Mouse (Mus musculus) CH12.LX (cell line): ENCODE results near the gene Dpp4. TPM values are rescaled to one million over a fixed set of nuclear protein-coding genes. Genes with fewer than 3 reads are reported as not detected.

Experiments
- DNase-seq: peaks from one replicate; pipeline ENCODE4 v3.0.0-alpha.2; 2013; ENCODE audit errors: extremely low read depth
- H3K27ac ChIP-seq: 2 replicates; pipeline ENCODE4 v1.5.1; 2012; ENCODE audit warnings: low read depth, mild to moderate bottlenecking, control low read depth, moderate library complexity; ENCODE audit not compliant: insufficient read depth
- H3K27me3 ChIP-seq: replicated peaks from 2 replicates; pipeline ENCODE3; 2012; ENCODE audit warnings: inconsistent platforms
- H3K36me3 ChIP-seq, 2 experiments: replicated peaks in 1 of 2; 2 replicates each; pipeline versions ENCODE3 to v1.6.1; 2012; ENCODE audit warnings: inconsistent platforms in 1 of 2, low read length in 1 of 2, mild to moderate bottlenecking in 1 of 2, mixed read lengths in 1 of 2, moderate library complexity in 1 of 2; ENCODE audit not compliant: control insufficient read depth in 1 of 2, insufficient read depth in 1 of 2
- H3K4me1 ChIP-seq, 2 experiments: 2 replicates each; pipeline ENCODE4 v1.6.1; 2012; ENCODE audit warnings: inconsistent platforms in 1 of 2, moderate library complexity in 1 of 2; ENCODE audit not compliant: insufficient read depth in 2 of 2, control insufficient read depth in 1 of 2
- H3K4me2 ChIP-seq: 2 replicates; pipeline ENCODE4 v1.6.1; 2012; ENCODE audit warnings: low read depth, mild to moderate bottlenecking, control low read depth; ENCODE audit not compliant: poor library complexity, insufficient read depth, severe bottlenecking
- H3K4me3 ChIP-seq, 3 experiments: fragments of 150-350 bp in 1 of 3; sonication (generic) in 1 of 3; replicated peaks in 1 of 3; 2 replicates each; pipeline versions ENCODE3 to v1.5.1; 2011 to 2012; ENCODE audit warnings: low read depth in 2 of 3, low read length in 2 of 3, mild to moderate bottlenecking in 2 of 3, moderate library complexity in 2 of 3, control low read depth in 1 of 3, improper control_type of control experiment in 1 of 3, inconsistent platforms in 1 of 3, mixed read lengths in 1 of 3; ENCODE audit not compliant: poor library complexity in 1 of 3
- H3K79me2 ChIP-seq: replicated peaks from 2 replicates; pipeline ENCODE4 v1.6.1; 2012; ENCODE audit warnings: mild to moderate bottlenecking, moderate library complexity; ENCODE audit not compliant: control insufficient read depth, poor library complexity, insufficient read depth, severe bottlenecking; ENCODE audit errors: extremely low read depth
- H3K9ac ChIP-seq: 2 replicates; pipeline ENCODE4 v1.6.1; 2012; ENCODE audit warnings: low read depth, mild to moderate bottlenecking, control low read depth, moderate library complexity; ENCODE audit not compliant: insufficient read depth
- H3K9me3 ChIP-seq: replicated peaks from 2 replicates; pipeline ENCODE3; 2012; ENCODE audit warnings: low read length, inconsistent platforms, mixed read lengths
- CHD1 ChIP-seq: IDR thresholded peaks from 2 replicates; pipeline ENCODE4 v1.6.1; 2012; ENCODE audit warnings: low read depth, low read length, improper control_type of control experiment, inconsistent platforms
- CTCF ChIP-seq, 2 experiments: IDR thresholded peaks in 1 of 2; conservative IDR thresholded peaks in 1 of 2; 2 replicates each; pipeline ENCODE4 v1.5.1; 2011 to 2012; ENCODE audit warnings: low read depth in 2 of 2, low read length in 2 of 2, improper control_type of control experiment in 1 of 2, inconsistent platforms in 1 of 2, mild to moderate bottlenecking in 1 of 2, moderate library complexity in 1 of 2
- E2F4 ChIP-seq: IDR thresholded peaks from 2 replicates; pipeline ENCODE4 v1.6.1; 2011; ENCODE audit warnings: low read depth, low read length, improper control_type of control experiment; ENCODE audit not compliant: insufficient replicate concordance
- EP300 ChIP-seq: IDR thresholded peaks from 2 replicates; pipeline ENCODE4 v1.6.1; 2011; ENCODE audit warnings: low read length, improper control_type of control experiment
- HCFC1 ChIP-seq: IDR thresholded peaks from 2 replicates; pipeline ENCODE4 v1.6.1; 2012; ENCODE audit warnings: low read depth, mild to moderate bottlenecking, inconsistent platforms, low read length, improper control_type of control experiment
- IRF4 ChIP-seq: IDR thresholded peaks from 2 replicates; pipeline ENCODE4 v1.6.1; 2014; ENCODE audit warnings: low read depth, mild to moderate bottlenecking, inconsistent platforms, low read length, improper control_type of control experiment
- JUN ChIP-seq: IDR thresholded peaks from 2 replicates; pipeline ENCODE4 v1.6.1; 2011; ENCODE audit warnings: low read depth, mild to moderate bottlenecking, low read length, improper control_type of control experiment, moderate library complexity; ENCODE audit not compliant: insufficient read depth
- MAFK ChIP-seq: IDR thresholded peaks from 2 replicates; pipeline ENCODE4 v1.6.1; 2011; ENCODE audit warnings: low read length, improper control_type of control experiment; ENCODE audit not compliant: insufficient replicate concordance
- MAX ChIP-seq: IDR thresholded peaks from 2 replicates; pipeline ENCODE4 v1.6.1; 2011; ENCODE audit warnings: low read length, improper control_type of control experiment
- MAZ ChIP-seq: IDR thresholded peaks from 2 replicates; pipeline ENCODE4 v1.6.1; 2012; ENCODE audit warnings: low read depth, mild to moderate bottlenecking, inconsistent platforms, low read length, improper control_type of control experiment, moderate library complexity
- MEF2A ChIP-seq: IDR thresholded peaks from 2 replicates; pipeline ENCODE4 v1.6.1; 2014; ENCODE audit warnings: low read depth, mild to moderate bottlenecking, inconsistent platforms, low read length, improper control_type of control experiment, borderline replicate concordance
- MXI1 ChIP-seq: IDR thresholded peaks from 2 replicates; pipeline ENCODE4 v1.6.1; 2011; ENCODE audit warnings: mild to moderate bottlenecking, low read depth, low read length, improper control_type of control experiment
- POLR2AphosphoS2 ChIP-seq: IDR thresholded peaks from 2 replicates; pipeline ENCODE4 v1.6.1; 2011; ENCODE audit warnings: low read depth, low read length, improper control_type of control experiment
- RCOR1 ChIP-seq: conservative IDR thresholded peaks from 2 replicates; pipeline ENCODE4 v1.6.1; 2012; ENCODE audit warnings: low read depth, mild to moderate bottlenecking, inconsistent platforms, low read length, improper control_type of control experiment
- SMC3 ChIP-seq: IDR thresholded peaks from 2 replicates; pipeline ENCODE4 v1.6.1; 2011; ENCODE audit warnings: low read depth, low read length, improper control_type of control experiment
- TCF12 ChIP-seq: IDR thresholded peaks from 2 replicates; pipeline ENCODE4 v1.6.1; 2014; ENCODE audit warnings: low read depth, mild to moderate bottlenecking, inconsistent platforms, low read length, improper control_type of control experiment
- UBTF ChIP-seq: IDR thresholded peaks from 2 replicates; pipeline ENCODE4 v1.6.1; 2012; ENCODE audit warnings: low read depth, mild to moderate bottlenecking, inconsistent platforms, low read length, improper control_type of control experiment, moderate library complexity
- USF2 ChIP-seq: conservative IDR thresholded peaks from 2 replicates; pipeline ENCODE4 v1.6.1; 2011; ENCODE audit warnings: low read depth, low read length, improper control_type of control experiment
- ZC3H11A ChIP-seq: IDR thresholded peaks from 2 replicates; pipeline ENCODE4 v1.6.1; 2012; ENCODE audit warnings: low read depth, mild to moderate bottlenecking, inconsistent platforms, low read length, improper control_type of control experiment
- ZKSCAN1 ChIP-seq: IDR thresholded peaks from 2 replicates; pipeline ENCODE4 v1.6.1; 2012; ENCODE audit warnings: low read depth, inconsistent platforms, low read length, improper control_type of control experiment, borderline replicate concordance
- ZMIZ1 ChIP-seq: IDR thresholded peaks from 2 replicates; pipeline ENCODE4 v1.6.1; 2012; ENCODE audit warnings: low read depth, mild to moderate bottlenecking, inconsistent platforms, low read length, improper control_type of control experiment
- dilution Hi-C: fragments of 300-500 bp; cut with MboI; formaldehyde crosslinking; loops from 2 replicates; pipeline ENCODE4 v1.14.3; 2020; ENCODE audit warnings: low sequenced_read_pairs; ENCODE audit not compliant: extremely low pct_unique_long_range_greater_than_20kb, extremely low pct_ligation_motif_present
- in situ Hi-C: fragments of 300-500 bp; cut with MboI; formaldehyde crosslinking; loops from 3 replicates; pipeline ENCODE4 v1.14.3; 2019; ENCODE audit warnings: low sequenced_read_pairs, low pct_ligation_motif_present, low pct_unique_long_range_greater_than_20kb, mixed read lengths
- polyA plus RNA-seq: library from polyadenylated mRNA; unstranded; fragments of >175 nt; gene quantifications from 2 replicates; pipeline ENCODE4 v1.2.1, GENCODE M21; 2012; ENCODE audit warnings: low read depth; ENCODE audit not compliant: insufficient read length
- total RNA-seq, 2 experiments: library from RNA; depleted of rRNA; stranded (reverse); fragments of 300-350 nt in 1 of 2; fragments of >200 nt in 1 of 2; gene quantifications; 2 replicates each; pipeline ENCODE4 v1.2.3; 2012 to 2014

Gene Dpp4
- total and polyA plus RNA-seq, 3 experiments, result 0.04 to 3.6 (median 0.29) TPM

GRCm38 (mm10) chr2:62399832-62400231 lies 12.2 kb downstream of the Dpp4 start:
- no peak overlapping the region for H3K27ac ChIP-seq
- H3K9ac ChIP-seq, result no peak overlapping the region
- H3K27me3 ChIP-seq, result no peaks in the 10 kb centered on the region
- no peaks in the 10 kb centered on the region for H3K79me2 ChIP-seq
- H3K36me3 ChIP-seq, result no peaks in the 10 kb centered on the region
- TF ChIP-seq EP300 (no peak), RCOR1 (no peak), ZC3H11A (no peak), HCFC1 (no peak), USF2 (no peak), IRF4 (no peak), TCF12 (no peak), POLR2AphosphoS2 (no peak), SMC3 (no peak), MXI1 (no peak), JUN (no peak), CTCF (conservative IDR thresholded peaks at IDR 0.05 in 1 of 2, IDR thresholded peaks at IDR 0.05 in 1 of 2; ENCODE audit: low read depth in 2 of 2, low read length in 2 of 2) (no peak), MAX (no peak), MEF2A (no peak), CHD1 (no peak), MAZ (no peak)
- in situ Hi-C loops, result no loop called here
- H3K4me2 ChIP-seq, result no peak overlapping the region
- no peak for DNase-seq
- H3K4me1 ChIP-seq, result peaks cover 0 to 9% of the 10 kb centered on the region in 2 experiments; a peak in 3 of 4 replicates
- dilution Hi-C loops, result no loop called here
- H3K4me3 ChIP-seq, result no peak overlapping the region
- no peaks in the 10 kb centered on the region for H3K9me3 ChIP-seq

GRCm38 (mm10) chr2:62399361-62399760 lies 12.7 kb downstream of the Dpp4 start:
- no peaks in the 10 kb centered on the region for H3K27me3 ChIP-seq
- DNase-seq, result no peak
- H3K4me3 ChIP-seq, result no peak overlapping the region
- no peak overlapping the region for H3K27ac ChIP-seq
- no peaks in the 10 kb centered on the region for H3K9me3 ChIP-seq
- no peak overlapping the region for H3K4me2 ChIP-seq
- TF ChIP-seq E2F4 (no peak), EP300 (no peak), ZKSCAN1 (no peak), MAX (no peak), UBTF (no peak), MAFK (no peak), ZMIZ1 (no peak), HCFC1 (no peak), MAZ (no peak), USF2 (no peak)
- peaks cover 0 to 14% of the 10 kb centered on the region in 2 experiments; a peak in 3 of 4 replicates for H3K4me1 ChIP-seq
- no peaks in the 10 kb centered on the region for H3K79me2 ChIP-seq
- no peak overlapping the region for H3K9ac ChIP-seq
- in situ Hi-C loops, result no loop called here
- no peaks in the 10 kb centered on the region for H3K36me3 ChIP-seq
- dilution Hi-C loops, result no loop called here
